Mouse (Mus musculus): ENCODE data around the gene Samt2. TPM values are rescaled to one million over a fixed set of nuclear protein-coding genes. Genes with fewer than 3 reads are reported as not detected.

Gene Samt2
- polyA plus RNA-seq (2014; fragmentation: Illumina TruSeq; extraction: RNeasy Lipid Tissue Mini Kit (QIAGEN cat#74804); ENCODE audit: low read depth, low replicate concordance) = not detected

GRCm38 (mm10) chrX:154579260-154579659, at the start of gene Samt2:
Gene Samt2, minus strand, starts transcription at chrX:154579360.

Other genes starting within 250 kb of the Samt2 start
- not detected for gene 4930524N10Rik, start 236.0 kb downstream of the Samt2 start, polyA plus RNA-seq (2014; fragmentation: Illumina TruSeq; extraction: RNeasy Lipid Tissue Mini Kit (QIAGEN cat#74804); ENCODE audit: low read depth, low replicate concordance)
- not detected for gene Samt4, start 97.4 kb downstream of the Samt2 start, polyA plus RNA-seq (2014; fragmentation: Illumina TruSeq; extraction: RNeasy Lipid Tissue Mini Kit (QIAGEN cat#74804); ENCODE audit: low read depth, low replicate concordance)